Mouse (Mus musculus): ENCODE measurements at regions not wholly inside any gene's neighbourhood (a gene's known extent, or its start where the extent isn't known, plus 50 kb on each side); places are given as distances from the start of the nearest gene placed in this dataset.

DNA sequence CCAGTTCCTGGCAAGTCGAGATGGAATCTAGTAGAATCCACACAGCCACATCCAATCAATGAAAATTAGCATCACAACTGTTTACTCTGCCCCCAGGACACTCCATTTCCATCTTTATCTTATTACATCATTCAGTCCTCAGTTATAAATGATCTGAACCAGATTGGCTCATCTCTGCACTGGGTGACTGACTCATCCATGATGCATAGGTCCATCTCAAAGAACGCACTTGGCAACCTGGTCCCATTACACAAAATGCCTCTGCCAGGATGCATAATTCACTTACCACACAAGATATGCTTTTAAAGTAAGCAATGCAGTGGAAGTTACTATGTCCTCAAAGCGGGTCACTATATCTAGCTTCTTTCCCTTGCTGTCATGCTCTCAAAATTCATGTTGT, 110.0 kb upstream of the Gria1 start:
- DNase-seq (ENCODE audit: low spot score in 2 of 2), result no peak

DNA sequence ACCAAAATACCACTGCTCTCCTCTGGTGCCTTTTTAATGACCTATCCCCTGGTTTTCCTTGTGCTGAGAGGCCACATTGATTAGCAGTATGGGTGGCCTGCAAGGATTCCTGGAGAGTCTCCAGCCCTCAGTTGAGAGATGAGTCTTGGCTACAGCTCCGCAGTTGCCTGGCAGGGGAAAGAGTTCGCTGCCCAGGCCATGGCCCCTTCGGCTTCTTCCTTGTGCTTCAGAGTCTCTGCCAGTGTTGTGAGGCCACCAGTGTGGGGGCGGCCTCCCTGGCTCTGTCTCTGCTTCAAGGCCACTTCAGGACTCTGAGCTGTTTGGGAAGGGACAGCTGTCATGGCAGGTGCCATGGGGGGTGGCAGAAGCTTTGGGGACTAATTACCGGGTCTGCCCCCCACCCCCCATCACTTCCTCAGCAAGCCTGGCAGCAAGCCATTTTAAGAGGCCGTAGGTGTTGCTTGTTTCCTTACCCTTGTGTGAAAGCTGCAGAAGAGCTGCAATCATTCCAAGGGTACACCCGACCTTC, 85.8 kb upstream of the Gria1 start:
- DNase-seq (ENCODE audit: low spot score in 2 of 2), result no peak

DNA sequence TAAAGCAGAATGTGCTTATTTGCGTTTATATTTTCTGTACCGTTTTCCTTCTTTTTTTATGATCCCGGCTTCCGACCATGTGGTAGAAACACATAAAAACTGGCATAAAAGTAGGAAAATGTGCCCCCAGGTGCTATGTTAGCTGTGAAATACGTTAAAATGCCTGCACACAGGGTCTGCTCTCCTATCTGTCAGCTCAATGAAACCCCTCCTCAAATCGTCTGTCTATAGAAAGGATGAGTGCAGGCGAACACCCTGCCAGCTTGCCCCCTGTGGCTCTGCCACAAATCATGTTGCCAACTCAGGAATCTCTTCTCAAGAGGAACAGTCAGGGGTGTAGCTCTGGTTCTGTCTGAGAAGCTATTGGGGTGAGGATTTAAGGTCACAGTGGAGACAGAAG, 78.4 kb upstream of the Gria1 start:
- no peak for DNase-seq (ENCODE audit: low spot score in 2 of 2)

DNA sequence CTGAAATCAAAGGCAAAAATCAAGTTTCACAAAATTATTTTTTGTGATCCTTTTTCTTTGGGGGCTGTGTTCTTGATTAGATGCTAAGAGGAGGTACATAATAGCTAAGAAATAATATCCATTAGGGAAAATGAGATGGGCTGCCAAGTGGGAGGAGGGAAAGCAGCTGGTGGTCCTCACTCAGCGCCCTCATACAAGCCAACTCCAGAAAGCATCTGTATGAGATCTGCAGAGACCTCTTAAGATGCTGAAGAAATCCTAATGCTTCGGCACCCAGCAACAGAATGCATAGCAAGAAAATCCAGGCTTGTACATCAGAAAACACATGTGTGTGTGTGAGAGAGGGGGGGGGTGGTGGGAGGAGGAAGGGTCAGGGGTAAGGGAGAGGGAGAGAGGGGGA, 58.8 kb upstream of the Gria1 start:
- DNase-seq (ENCODE audit: low spot score in 2 of 2), result no peak

DNA sequence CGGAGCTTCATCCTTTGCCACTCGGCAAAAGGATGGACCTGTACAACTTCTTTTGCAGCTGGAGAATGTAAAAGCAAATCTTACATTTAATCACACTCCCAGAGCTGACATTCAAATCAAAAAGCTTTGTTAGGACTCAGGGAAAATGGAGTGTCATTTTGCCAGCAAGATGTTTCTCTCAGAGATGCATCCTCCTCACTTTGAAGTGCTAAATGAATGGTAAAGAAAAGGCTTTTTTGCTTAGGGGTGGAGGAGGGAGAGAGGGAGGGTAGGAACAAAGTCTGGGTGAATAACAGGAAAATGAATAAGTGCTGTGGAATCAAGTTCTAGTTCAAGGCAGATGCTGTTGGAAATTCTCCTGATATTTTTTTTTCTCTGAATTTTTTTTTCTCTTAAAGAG, 53.4 kb upstream of the Gria1 start:
- no peak for DNase-seq (ENCODE audit: low spot score in 2 of 2)
